In the genomic region with DNA sequence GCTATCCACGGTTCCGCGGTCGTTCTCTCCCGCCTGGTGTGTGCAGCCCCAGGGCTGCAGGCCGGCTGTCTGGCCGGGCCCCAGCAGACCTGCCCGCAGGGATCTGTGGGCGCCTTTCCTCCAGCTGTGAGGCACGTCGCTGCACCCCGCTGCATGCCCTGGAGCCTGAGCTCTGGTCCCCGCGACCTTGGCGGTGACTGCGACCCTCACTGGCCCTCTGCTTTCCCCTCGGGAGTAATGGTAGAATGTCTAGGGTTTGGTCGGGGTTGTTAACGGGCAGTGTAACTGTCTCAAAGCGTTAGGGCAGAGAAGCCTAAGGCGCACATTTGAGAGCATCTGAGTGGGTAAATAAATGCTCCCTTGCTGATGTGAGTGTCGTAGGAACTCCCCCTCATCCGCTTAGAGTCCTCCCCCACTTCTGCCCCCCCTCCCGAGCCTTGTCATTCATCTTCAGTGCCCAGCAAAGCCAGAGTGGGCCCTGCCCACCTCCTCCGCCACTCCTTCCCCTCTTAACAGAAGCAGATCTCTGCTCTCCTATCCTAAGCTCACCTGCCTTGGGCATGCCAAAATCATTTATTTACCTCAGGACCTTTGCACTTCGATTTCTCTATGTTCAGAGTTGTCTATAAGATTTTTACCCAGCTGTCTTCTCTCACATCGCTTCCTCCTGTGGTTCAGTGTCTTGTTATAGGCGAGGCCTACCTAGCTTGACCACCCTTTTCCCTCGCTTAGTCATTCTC, we compare ENCODE assay signal across 8 mouse cellular contexts. TPM values are rescaled to one million over a fixed set of nuclear protein-coding genes. Genes with fewer than 3 reads are reported as not detected.
DNase-seq lines count a peak whose midpoint lies in the region; ATAC-seq and TF ChIP-seq lines count a peak whose summit lies in the region.

No protein-coding gene starts in this region.

- TF ChIP-seq POLR2A in spleen, adult 2 months (IDR thresholded peaks at IDR 0.05; ENCODE audit: low read depth, low read length) = no peak

- H3K4me1 ChIP-seq in spleen, adult 2 months (ENCODE audit: control insufficient read depth, insufficient read depth, insufficient read length) = peaks cover 7% of the 10 kb centered on the region
- H3K4me1 ChIP-seq in forebrain, embryonic 16.5 days (replicated peaks; ENCODE audit: control insufficient read depth, insufficient read depth, low read length) = peaks cover 26% of the 10 kb centered on the region
- peaks cover 25% of the 10 kb centered on the region for H3K4me1 ChIP-seq in limb, embryonic 10.5 days

- no peak for DNase-seq in spleen, adult 2 months (ENCODE audit: low read depth in 1 of 2, low spot score in 2 of 2)
- DNase-seq in spleen, postnatal 4 days (ENCODE audit: low spot score in 2 of 2) = no peak
- peak; percentile 72 for DNase-seq in brain, adult 2 months (ENCODE audit: low read depth, low spot score)
- DNase-seq in limb, embryonic 10.5 days (ENCODE audit: low spot score) = no peak
- peak; percentile 45 for DNase-seq in mesoderm, embryonic 11.5 days (ENCODE audit: low read depth, low spot score)
- DNase-seq in thymus, postnatal 10 days (ENCODE audit: low spot score in 2 of 2) = peak; percentile 44 to 48

- no peaks in the 10 kb centered on the region for H3K9me3 ChIP-seq in forebrain, embryonic 16.5 days (ENCODE audit: control insufficient read depth, low read length)
- no peaks in the 10 kb centered on the region for H3K9me3 ChIP-seq in limb, embryonic 10.5 days (replicated peaks)

- H3K9ac ChIP-seq in forebrain, embryonic 16.5 days (replicated peaks; ENCODE audit: low read depth, low read length) = peak overlapping the region; percentile 87

- H3K4me3 ChIP-seq in spleen, adult 2 months (ENCODE audit: extremely low read depth, insufficient read depth, insufficient read length) = peak overlapping the region; percentile 74
- peak overlapping the region; percentile 61 for H3K4me3 ChIP-seq in forebrain, embryonic 16.5 days (replicated peaks; ENCODE audit: low read length)
- peak overlapping the region; percentile 90 for H3K4me3 ChIP-seq in limb, embryonic 10.5 days

- 4% methylated on average over 26 of the region's 29 CpGs for WGBS in spleen, adult 2 months
- 9% methylated on average over 24 of the region's 29 CpGs for WGBS in forebrain, embryonic 16.5 days
- 10% methylated on average over 29 of the region's 29 CpGs for WGBS in limb, embryonic 10.5 days

- H3K36me3 ChIP-seq in spleen, adult 2 months (ENCODE audit: control insufficient read depth, insufficient read depth, low read length) = 0 out of 2 replicates have a peak, but pooled peaks cover 2% of the 10 kb centered on the region
- H3K36me3 ChIP-seq in forebrain, embryonic 16.5 days (ENCODE audit: control insufficient read depth, insufficient read depth) = no peaks in the 10 kb centered on the region
- peaks cover 13% of the 10 kb centered on the region for H3K36me3 ChIP-seq in limb, embryonic 10.5 days

- peak overlapping the region; percentile 75 for H3K27ac ChIP-seq in spleen, adult 2 months (ENCODE audit: insufficient read depth, low read length)
- peak overlapping the region; percentile 51 for H3K27ac ChIP-seq in forebrain, embryonic 16.5 days (ENCODE audit: low read length)
- H3K27ac ChIP-seq in limb, embryonic 10.5 days = peak overlapping the region; percentile 93

- H3K4me2 ChIP-seq in forebrain, embryonic 16.5 days (ENCODE audit: low read length) = peak overlapping the region; percentile 61

- no peak for TF ChIP-seq CTCF in spleen, adult 2 months (IDR thresholded peaks at IDR 0.05; ENCODE audit: extremely low read depth, insufficient read depth, insufficient read length, insufficient replicate concordance)

- H3K27me3 ChIP-seq in spleen, adult 2 months (ENCODE audit: control insufficient read depth, insufficient read depth, low read length) = no peaks in the 10 kb centered on the region
- no peaks in the 10 kb centered on the region for H3K27me3 ChIP-seq in forebrain, embryonic 16.5 days (replicated peaks; ENCODE audit: control insufficient read depth, insufficient read depth, low read length)
- no peaks in the 10 kb centered on the region for H3K27me3 ChIP-seq in limb, embryonic 10.5 days (ENCODE audit: low read depth, poor library complexity, severe bottlenecking)

- no peak for ATAC-seq in forebrain, embryonic 16.5 days
- ATAC-seq in monocyte, adult 5-6 weeks (replicated peaks; ENCODE audit: insufficient number of reproducible peaks, low FRiP score, low TSS enrichment, poor library complexity, severe bottlenecking) = no peak

RNA-seq across cellular contexts. Expression of gene Mapk9, which starts 0.7 kb away (rescaled TPM):
- polyA plus RNA-seq in spleen, adult 2 months (2012; rRNA removed) = 11.9 and 12.1 TPM in 2 replicates
- 45.7 and 48.5 TPM in 2 replicates for polyA plus RNA-seq in forebrain, embryonic 16.5 days (2015; fragmentation: Nextera tagmentation; extraction: Ambion mirVana)
- 22.4 and 31.1 TPM in 2 replicates for polyA plus RNA-seq in limb, embryonic 10.5 days (2016; fragmentation: Nextera tagmentation; extraction: Ambion mirVana)
- 43.4 to 49.7 TPM (median 45.7 TPM) in 3 replicates for total RNA-seq in monocyte, adult 5-6 weeks (2017)

RNA-seq across cellular contexts. Expression of gene Gfpt2, which starts 53.3 kb away (rescaled TPM):
- polyA plus RNA-seq in spleen, adult 2 months (2012; rRNA removed) = 0.56 and 0.70 TPM in 2 replicates
- polyA plus RNA-seq in forebrain, embryonic 16.5 days (2015; fragmentation: Nextera tagmentation; extraction: Ambion mirVana) = 13.3 and 16.6 TPM in 2 replicates
- polyA plus RNA-seq in limb, embryonic 10.5 days (2016; fragmentation: Nextera tagmentation; extraction: Ambion mirVana) = 39.2 and 43.3 TPM in 2 replicates
- total RNA-seq in monocyte, adult 5-6 weeks (2017) = 0.19 to 1.8 TPM (median 0.49 TPM) in 3 replicates

RNA-seq across cellular contexts. Expression of gene Rasgef1c, which starts 54.4 kb away (rescaled TPM):
- 0.25 and 0.42 TPM in 2 replicates for polyA plus RNA-seq in spleen, adult 2 months (2012; rRNA removed)
- 11.4 and 17.1 TPM in 2 replicates for polyA plus RNA-seq in forebrain, embryonic 16.5 days (2015; fragmentation: Nextera tagmentation; extraction: Ambion mirVana)
- 0.15 TPM in 1 of 2 replicates, not detected in the other for polyA plus RNA-seq in limb, embryonic 10.5 days (2016; fragmentation: Nextera tagmentation; extraction: Ambion mirVana)
- total RNA-seq in monocyte, adult 5-6 weeks (2017) = 0.29 to 0.96 TPM in 2 of 3 replicates, not detected in the other

Comparison
In these comparisons a context has a peak if more than half of its experiments do, and no peak if none do; other contexts are left out.
1. DNase-seq: peak in brain, adult 2 months (single experiment), mesoderm, embryonic 11.5 days (single experiment) and thymus, postnatal 10 days (2 of 2); none in spleen, adult 2 months (0 of 2), spleen, postnatal 4 days (0 of 2) and limb, embryonic 10.5 days (single experiment).
2. Peak in every context shown above with its lines, with median percentiles within 50 percentile points of each other: H3K27ac ChIP-seq and H3K4me3 ChIP-seq.